Mouse (Mus musculus): ENCODE measurements at regions not wholly inside any gene's neighbourhood (a gene's known extent, or its start where the extent isn't known, plus 50 kb on each side); places are given as distances from the start of the nearest gene placed in this dataset.

DNA sequence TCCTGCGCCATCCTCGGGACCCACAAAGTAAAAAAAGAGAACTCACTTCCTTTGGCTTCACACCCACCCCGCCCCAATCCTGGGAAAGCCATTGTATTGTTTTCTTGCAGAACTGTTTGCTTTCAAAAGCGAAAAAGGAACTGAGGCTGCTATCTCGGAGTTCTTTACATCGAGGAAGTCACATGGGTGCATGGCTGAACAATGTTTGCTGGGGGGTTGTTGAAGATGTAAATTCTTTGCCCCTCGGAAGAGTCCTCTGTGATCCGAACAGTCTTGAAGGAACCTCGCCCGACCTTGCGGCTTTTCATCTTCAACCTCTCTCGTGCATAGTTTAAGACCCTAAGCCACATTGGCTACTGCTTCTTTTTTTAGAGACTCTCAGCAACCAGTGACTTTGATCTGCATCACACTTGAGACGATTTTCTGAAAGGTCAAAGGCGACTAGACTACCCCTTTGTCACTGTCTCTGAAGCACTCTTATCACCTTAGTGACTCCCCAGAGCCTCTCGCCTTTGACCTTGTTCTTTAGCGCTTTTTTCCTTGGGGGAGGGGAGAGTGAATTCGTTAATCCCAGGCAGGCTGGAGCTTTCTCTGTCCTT is 197.9 kb downstream of the Dusp6 start:
- peak overlapping the region; percentile 68 for H3K4me2 ChIP-seq (replicated peaks; ENCODE audit: low read depth, low read length)
- no peaks in the 10 kb centered on the region for H3K36me3 ChIP-seq (ENCODE audit: insufficient read depth, low read length)
- TF ChIP-seq CTCF (IDR thresholded peaks at IDR 0.05) (no peak), EP300 (IDR thresholded peaks at IDR 0.05) (peak; percentile 59; the same call in 1 of the 2 replicates)
- peak overlapping the region; percentile 33 for H3K4me3 ChIP-seq (ENCODE audit: low read depth, low read length)
- ATAC-seq, result peak; percentile 46
- H3K9ac ChIP-seq (replicated peaks; ENCODE audit: low read depth), result peak overlapping the region; percentile 32; the same call in 1 of the 2 replicates
- no peaks in the 10 kb centered on the region for H3K9me3 ChIP-seq (ENCODE audit: low read length)
- H3K27me3 ChIP-seq (replicated peaks; ENCODE audit: insufficient read depth, low read length), result no peaks in the 10 kb centered on the region
- peak; percentile 50 for DNase-seq (ENCODE audit: low spot score)
- peak overlapping the region; percentile 83 for H3K27ac ChIP-seq (ENCODE audit: low read length)
- WGBS, result 3% methylated on average over 17 of the region's 17 CpGs
- no peaks in the 10 kb centered on the region; the same call in 1 of the 2 replicates for H3K4me1 ChIP-seq (ENCODE audit: insufficient read depth, low read depth, low read length)

DNA sequence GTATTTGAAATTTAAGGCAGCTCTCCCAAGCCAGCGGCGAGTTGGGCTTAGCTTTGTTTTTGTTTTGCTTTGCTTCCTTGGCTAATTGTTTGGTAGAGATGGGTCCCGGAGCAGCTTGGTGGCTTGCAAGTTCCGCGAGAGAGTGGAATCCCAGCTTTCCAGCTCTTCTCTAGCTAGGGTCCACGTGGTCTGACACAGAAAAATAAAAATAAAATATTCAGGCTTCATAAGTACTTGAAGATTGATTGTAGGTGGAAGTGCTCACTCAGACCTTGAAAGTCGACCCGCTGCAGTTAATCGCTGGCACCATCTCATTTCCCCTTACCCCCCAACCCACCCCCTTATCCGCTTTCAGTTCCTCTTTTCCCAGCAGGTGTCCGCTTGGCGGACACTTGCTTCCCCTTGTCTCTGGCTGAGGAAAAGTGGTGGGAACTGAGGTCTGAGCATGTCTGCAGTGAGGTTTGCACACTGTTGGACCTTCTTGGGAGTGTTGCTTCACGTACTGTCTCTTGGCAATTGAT is 198.5 kb downstream of the Dusp6 start:
- H3K36me3 ChIP-seq (ENCODE audit: insufficient read depth, low read length), result no peaks in the 10 kb centered on the region
- H3K9me3 ChIP-seq (ENCODE audit: low read length), result no peaks in the 10 kb centered on the region
- peak; percentile 62 for DNase-seq (ENCODE audit: low spot score)
- no peaks in the 10 kb centered on the region; the same call in 1 of the 2 replicates for H3K4me1 ChIP-seq (ENCODE audit: insufficient read depth, low read depth, low read length)
- peak overlapping the region; percentile 83 for H3K27ac ChIP-seq (ENCODE audit: low read length)
- H3K4me3 ChIP-seq (ENCODE audit: low read depth, low read length), result peak overlapping the region; percentile 33
- H3K9ac ChIP-seq (replicated peaks; ENCODE audit: low read depth), result peak overlapping the region; percentile 32; the same call in 1 of the 2 replicates
- 1% methylated on average over 13 of the region's 13 CpGs for WGBS
- peak; percentile 51; the same call in 1 of the 2 replicates for TF ChIP-seq EP300 (IDR thresholded peaks at IDR 0.05)
- TF ChIP-seq CTCF (IDR thresholded peaks at IDR 0.05), result peak; percentile 11; the same call in 1 of the 2 replicates
- H3K4me2 ChIP-seq (replicated peaks; ENCODE audit: low read depth, low read length), result peak overlapping the region; percentile 68
- ATAC-seq, result peak; percentile 61
- no peaks in the 10 kb centered on the region for H3K27me3 ChIP-seq (replicated peaks; ENCODE audit: insufficient read depth, low read length)

DNA sequence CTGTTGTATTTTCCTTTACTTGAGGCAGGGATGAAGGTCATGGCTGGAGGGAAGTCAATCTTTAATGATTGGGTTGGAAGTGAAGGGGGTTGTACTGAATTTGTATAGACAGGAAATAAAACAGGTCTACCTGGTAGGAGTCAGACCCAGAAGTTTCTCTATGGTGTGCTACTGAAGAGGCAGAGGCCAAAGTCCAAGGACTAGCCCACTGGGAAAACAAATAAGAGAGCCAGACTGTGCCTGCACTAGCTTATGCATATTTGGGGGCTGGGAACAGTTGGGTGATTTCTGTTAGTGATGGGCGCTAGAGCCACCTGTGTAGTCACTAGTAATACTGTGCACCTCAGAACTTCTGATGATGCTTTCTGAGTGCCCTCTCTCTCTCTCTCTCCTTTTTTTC is 203.7 kb downstream of the Dusp6 start:
- Histone ChIP-seq H3K4me2 (replicated peaks; ENCODE audit: low read depth, low read length) (no peak overlapping the region), H3K36me3 (ENCODE audit: insufficient read depth, low read length) (no peaks in the 10 kb centered on the region), H3K9ac (replicated peaks; ENCODE audit: low read depth) (no peak overlapping the region), H3K9me3 (ENCODE audit: low read length) (no peaks in the 10 kb centered on the region), H3K4me3 (ENCODE audit: low read depth, low read length) (no peak overlapping the region), H3K27ac (ENCODE audit: low read length) (0 out of 2 replicates have a peak overlapping the region, but pooled peaks have one; percentile 65), H3K4me1 (ENCODE audit: insufficient read depth, low read depth, low read length) (no peaks in the 10 kb centered on the region; the same call in 1 of the 2 replicates), H3K27me3 (replicated peaks; ENCODE audit: insufficient read depth, low read length) (no peaks in the 10 kb centered on the region)
- TF ChIP-seq CTCF (IDR thresholded peaks at IDR 0.05), result no peak
- TF ChIP-seq EP300 (IDR thresholded peaks at IDR 0.05), result no peak
- DNase-seq (ENCODE audit: low spot score) (no peak), ATAC-seq (no peak)
- 91% methylated on average over 1 of the region's 1 CpGs for WGBS

DNA sequence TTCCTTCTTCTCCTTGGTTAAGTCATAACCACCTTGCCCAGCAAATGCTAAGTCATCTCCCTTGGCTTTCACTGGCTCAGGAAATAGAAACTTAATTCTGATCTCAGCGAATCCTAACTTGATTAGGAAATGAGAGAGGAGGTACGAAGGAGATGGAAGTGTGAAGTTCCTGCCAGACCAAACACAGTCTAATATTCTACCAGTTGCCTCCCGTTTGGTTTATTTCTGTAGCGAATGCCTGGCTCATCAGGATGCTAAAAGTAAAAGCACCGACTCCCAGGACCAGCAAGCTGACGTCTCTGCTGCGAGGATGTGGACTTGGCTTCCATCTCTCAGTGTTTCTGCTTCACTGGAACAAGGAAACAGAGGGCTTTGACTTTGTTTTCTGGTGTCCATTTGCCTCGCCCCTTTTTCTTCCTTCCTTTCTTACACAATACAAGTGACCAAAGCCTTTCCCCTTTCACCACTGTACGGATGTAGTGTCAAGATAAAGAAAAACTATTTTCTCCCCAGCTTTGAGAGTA is 204.3 kb downstream of the Dusp6 start:
- H3K4me2 ChIP-seq (replicated peaks; ENCODE audit: low read depth, low read length), result 0 out of 2 replicates have a peak overlapping the region, but pooled peaks have one; percentile 6
- DNase-seq (ENCODE audit: low spot score) (peak; percentile 65), ATAC-seq (peak; percentile 70)
- H3K9me3 ChIP-seq (ENCODE audit: low read length), result no peaks in the 10 kb centered on the region
- H3K9ac ChIP-seq (replicated peaks; ENCODE audit: low read depth), result no peak overlapping the region
- H3K4me3 ChIP-seq (ENCODE audit: low read depth, low read length), result no peak overlapping the region
- H3K27ac ChIP-seq (ENCODE audit: low read length), result peak overlapping the region; percentile 65
- H3K4me1 ChIP-seq (ENCODE audit: insufficient read depth, low read depth, low read length), result no peaks in the 10 kb centered on the region; the same call in 1 of the 2 replicates
- TF ChIP-seq EP300 (IDR thresholded peaks at IDR 0.05) (peak; percentile 68), CTCF (IDR thresholded peaks at IDR 0.05) (no peak)
- 48% methylated on average over 9 of the region's 9 CpGs for WGBS
- H3K27me3 ChIP-seq (replicated peaks; ENCODE audit: insufficient read depth, low read length), result no peaks in the 10 kb centered on the region
- no peaks in the 10 kb centered on the region for H3K36me3 ChIP-seq (ENCODE audit: insufficient read depth, low read length)

DNA sequence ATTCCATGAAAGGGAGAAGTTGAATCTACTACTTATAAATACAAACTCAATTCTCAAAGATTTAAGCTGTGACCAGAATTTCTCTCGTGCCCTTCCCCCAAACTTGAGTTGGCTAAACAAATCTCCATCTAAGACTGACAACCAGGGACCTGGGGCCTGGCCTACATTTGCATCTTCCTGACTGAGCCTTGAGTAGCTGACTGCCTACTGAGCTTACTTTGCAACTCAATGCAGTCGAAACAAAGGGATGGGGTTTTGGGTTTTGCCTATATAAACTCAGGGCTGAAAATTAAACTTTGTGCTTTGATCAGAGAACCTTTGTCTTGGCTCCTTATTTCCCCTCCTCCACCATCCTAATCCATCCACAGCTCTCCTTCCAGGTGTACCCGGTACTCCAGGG is 205.9 kb downstream of the Dusp6 start:
- ATAC-seq, result no peak
- H3K36me3 ChIP-seq (ENCODE audit: insufficient read depth, low read length), result no peaks in the 10 kb centered on the region
- WGBS, result 59% methylated on average over 3 of the region's 3 CpGs
- DNase-seq (ENCODE audit: low spot score), result no peak
- no peaks in the 10 kb centered on the region for H3K9me3 ChIP-seq (ENCODE audit: low read length)
- no peaks in the 10 kb centered on the region; the same call in 1 of the 2 replicates for H3K4me1 ChIP-seq (ENCODE audit: insufficient read depth, low read depth, low read length)
- H3K9ac ChIP-seq (replicated peaks; ENCODE audit: low read depth), result no peak overlapping the region
- H3K4me2 ChIP-seq (replicated peaks; ENCODE audit: low read depth, low read length), result no peak overlapping the region
- no peaks in the 10 kb centered on the region for H3K27me3 ChIP-seq (replicated peaks; ENCODE audit: insufficient read depth, low read length)
- H3K4me3 ChIP-seq (ENCODE audit: low read depth, low read length), result no peak overlapping the region
- no peak overlapping the region for H3K27ac ChIP-seq (ENCODE audit: low read length)
- no peak for TF ChIP-seq EP300 (IDR thresholded peaks at IDR 0.05)
- no peak for TF ChIP-seq CTCF (IDR thresholded peaks at IDR 0.05)

DNA sequence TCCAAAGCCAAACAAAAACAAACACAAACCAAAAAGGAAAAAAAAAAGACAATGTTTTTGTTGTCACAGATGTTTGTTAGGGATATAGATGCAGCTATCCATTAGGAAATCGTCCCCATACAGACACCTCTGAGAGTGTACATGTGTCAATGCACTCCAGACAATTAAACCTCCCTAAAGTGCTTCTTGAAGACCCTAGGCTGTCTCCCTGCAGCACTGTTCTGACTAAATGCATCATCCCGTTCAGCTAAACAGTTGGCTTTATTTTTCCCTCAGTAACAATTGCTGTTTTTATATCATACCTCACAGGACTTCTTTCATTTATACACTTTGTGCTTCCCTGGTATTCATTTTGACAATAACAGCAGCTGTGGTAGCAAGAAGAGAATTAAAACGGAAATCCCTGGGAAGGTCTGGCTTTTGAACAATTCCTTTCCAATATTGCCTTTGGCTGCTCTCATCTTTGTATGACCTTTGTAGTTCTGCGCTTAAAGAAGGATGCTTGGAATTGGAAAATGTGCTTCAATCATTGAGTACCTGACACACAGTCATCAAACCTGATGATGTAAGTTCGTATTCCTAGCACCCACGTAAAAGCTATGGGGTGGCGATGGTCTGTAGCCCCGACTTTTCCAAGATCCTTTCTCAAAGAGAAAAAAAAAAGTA is 208.9 kb downstream of the Dusp6 start:
- no peak overlapping the region for H3K4me2 ChIP-seq (replicated peaks; ENCODE audit: low read depth, low read length)
- no peaks in the 10 kb centered on the region for H3K27me3 ChIP-seq (replicated peaks; ENCODE audit: insufficient read depth, low read length)
- no peak for ATAC-seq
- H3K27ac ChIP-seq (ENCODE audit: low read length), result no peak overlapping the region
- H3K9ac ChIP-seq (replicated peaks; ENCODE audit: low read depth), result no peak overlapping the region
- H3K4me3 ChIP-seq (ENCODE audit: low read depth, low read length), result no peak overlapping the region
- H3K4me1 ChIP-seq (ENCODE audit: insufficient read depth, low read depth, low read length), result no peaks in the 10 kb centered on the region; the same call in 1 of the 2 replicates
- TF ChIP-seq EP300 (IDR thresholded peaks at IDR 0.05) (no peak), CTCF (IDR thresholded peaks at IDR 0.05) (no peak)
- 69% methylated on average over 8 of the region's 8 CpGs for WGBS
- no peaks in the 10 kb centered on the region for H3K9me3 ChIP-seq (ENCODE audit: low read length)
- no peak for DNase-seq (ENCODE audit: low spot score)
- H3K36me3 ChIP-seq (ENCODE audit: insufficient read depth, low read length), result no peaks in the 10 kb centered on the region
